Mouse (Mus musculus) kidney, postnatal 0 days (tissue): ENCODE data around the gene Etv6. TPM values are rescaled to one million over a fixed set of nuclear protein-coding genes. Genes with fewer than 3 reads are reported as not detected.
A peak's percentile ranks its signal among the peaks of the same experiment; 100 is the strongest.
"Not testable (repeated sequence)": the region's sequence is repeated elsewhere in the genome, so short reads cannot be mapped to it uniquely, and the experiment has no call there.

Source experiments
- ATAC-seq: fragments of 200-750 bp; cut with Nextera tagmentation; replicated peaks from 2 replicates; pipeline ENCODE4 v1.8.0; 2017; ENCODE audit warnings: low read depth, moderate number of reproducible peaks, moderate TSS enrichment, moderate library complexity; ENCODE audit not compliant: low FRiP score
- DNase-seq: peaks from one replicate; pipeline ENCODE4 v3.0.0-alpha.2; 2016; ENCODE audit warnings: low spot score
- H3K27ac ChIP-seq: fragments of 300-500 bp; sonication (generic); 2 replicates; pipeline ENCODE4 v1.5.1; 2014; ENCODE audit warnings: mild to moderate bottlenecking
- H3K27me3 ChIP-seq: fragments of 300-500 bp; sonication (generic); 2 replicates; pipeline ENCODE4 v1.6.1; 2014; ENCODE audit warnings: low read length, mixed read lengths; ENCODE audit not compliant: insufficient read depth
- H3K36me3 ChIP-seq: fragments of 300-500 bp; sonication (generic); 2 replicates; pipeline ENCODE4 v1.6.1; 2014; ENCODE audit warnings: low read length, mixed read lengths; ENCODE audit not compliant: insufficient read depth
- H3K4me1 ChIP-seq: fragments of 300-500 bp; sonication (generic); replicated peaks from 2 replicates; pipeline ENCODE4 v1.6.1; 2014; ENCODE audit warnings: antibody characterized with exemption, low read length, mixed read lengths; ENCODE audit not compliant: insufficient read depth
- H3K4me2 ChIP-seq: fragments of 300-500 bp; sonication (generic); 2 replicates; pipeline ENCODE4 v1.6.1; 2014; ENCODE audit warnings: mild to moderate bottlenecking, low read length, moderate library complexity, mixed read lengths
- H3K4me3 ChIP-seq: fragments of 300-500 bp; sonication (generic); replicated peaks from 2 replicates; pipeline ENCODE4 v1.5.1; 2014; ENCODE audit warnings: low read depth, low read length
- H3K9ac ChIP-seq: fragments of 300-500 bp; sonication (generic); 2 replicates; pipeline ENCODE4 v1.6.1; 2014; ENCODE audit warnings: low read depth, low read length
- H3K9me3 ChIP-seq: fragments of 300-500 bp; sonication (generic); replicated peaks from 2 replicates; pipeline ENCODE4 v1.6.1; 2016; ENCODE audit warnings: low read length, inconsistent platforms, mixed read lengths
- CTCF ChIP-seq: IDR thresholded peaks from 2 replicates; pipeline ENCODE4 v1.5.1; 2016; ENCODE audit warnings: antibody characterized with exemption, low read depth, mild to moderate bottlenecking, moderate library complexity
- WGBS: fragments of 180-500 bp; shearing (Covaris S2); extraction: QIAGEN DNeasy Blood & Tissue Kit; methylation state at CpG from one replicate; pipeline ENCODE4 v1.1.7; 2014; 5-methylcytosine and 5-hydroxymethylcytosine counted together
- polyA plus RNA-seq: library from polyadenylated mRNA; unstranded; fragments of >200 nt; fragmentation: Nextera tagmentation; extraction: Ambion mirVana; gene quantifications from 2 replicates; pipeline ENCODE4 v1.2.1, GENCODE M21; 2015

The Etv6 gene
- polyA plus RNA-seq: 8.9 and 9.2 TPM in 2 replicates

DNA sequence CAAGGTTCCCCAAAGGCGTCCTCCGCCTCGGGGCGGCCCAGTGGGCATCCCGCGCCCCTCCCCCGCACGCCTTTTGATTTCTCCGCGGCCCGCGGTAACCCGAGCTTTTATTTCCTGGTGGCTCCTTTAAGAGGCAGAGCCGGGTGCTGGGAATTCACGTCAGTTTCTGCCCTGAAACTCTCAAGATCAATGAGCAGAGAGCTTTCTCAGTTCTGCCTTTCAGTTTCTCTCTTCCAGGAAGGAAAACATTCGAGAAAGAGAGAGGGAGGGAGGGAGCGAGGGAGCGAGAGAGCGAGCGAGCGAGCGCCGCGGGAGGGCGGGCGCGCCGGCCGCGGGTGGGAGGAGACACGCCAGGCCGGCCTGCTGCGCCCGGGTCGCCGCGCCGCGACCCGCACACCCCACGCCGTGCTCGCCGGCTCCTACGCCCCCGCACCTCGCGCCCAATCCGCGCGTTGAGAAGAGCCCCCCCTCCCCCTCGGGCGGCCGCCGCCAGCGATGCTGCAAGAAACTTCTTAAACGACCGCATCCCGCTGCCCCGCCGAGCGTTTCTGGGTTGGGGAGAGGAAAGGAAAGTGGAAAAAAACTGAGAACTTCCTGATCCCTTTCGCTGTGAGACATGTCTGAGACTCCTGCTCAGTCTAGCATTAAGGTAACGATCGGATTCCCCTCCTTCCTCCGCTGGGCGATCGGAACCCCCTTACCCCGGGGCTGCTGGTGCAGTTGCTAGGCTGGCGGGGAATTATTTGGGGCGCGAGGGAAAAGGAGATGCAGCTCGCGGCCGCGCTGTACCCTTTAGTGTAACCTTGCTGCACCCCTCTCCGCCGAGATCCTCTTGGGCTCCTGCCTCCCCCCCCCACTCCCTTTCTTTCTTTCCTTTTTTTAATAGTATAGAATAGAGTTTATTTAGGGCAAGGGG lies at the start of gene Etv6:
Etv6 (plus strand) TSS at position 211 of the 916 bp plus-strand sequence.
- Histone ChIP-seq H3K4me3 (peak within 1 kb of the TSS; percentile 79), H3K27me3 (no peaks in the 10 kb centered on the region), H3K36me3 (no peaks in the 10 kb centered on the region), H3K4me2 (peak within 1 kb of the TSS; percentile 79), H3K9ac (peak within 1 kb of the TSS; percentile 92), H3K27ac (peak within 1 kb of the TSS; percentile 100), H3K9me3 (no peaks in the 10 kb centered on the region), H3K4me1 (peaks cover 15% of the 10 kb centered on the region; the same call in 1 of the 2 replicates)
- ATAC-seq: peak; percentile 78
- TF ChIP-seq CTCF: no peak
- peak; percentile 94 for DNase-seq
- under 1% methylated on average over 62 of the region's 78 CpGs for WGBS

DNA sequence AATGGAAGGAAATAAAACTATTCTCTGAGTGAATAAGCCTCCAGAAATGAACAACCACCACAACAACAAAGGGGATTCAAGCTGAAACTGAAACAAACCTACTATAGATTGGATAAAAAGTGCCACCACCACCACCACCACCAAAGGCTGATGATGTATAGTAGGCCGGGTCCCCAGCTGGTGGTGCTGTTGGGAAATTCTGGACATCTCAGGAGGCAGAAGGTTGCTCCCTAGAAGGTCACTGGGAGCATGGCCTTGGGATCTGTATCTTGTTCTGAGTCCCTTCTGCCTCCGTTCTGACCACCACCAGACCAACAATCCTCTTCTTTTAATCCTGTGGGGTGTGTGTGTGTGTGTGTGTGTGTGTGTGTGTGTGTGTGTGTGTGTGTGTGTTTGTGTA lies 49.3 kb upstream of the Etv6 start:
- TF ChIP-seq CTCF: peak; percentile 38; the same call in 1 of the 2 replicates
- no peak overlapping the region for H3K27ac ChIP-seq

DNA sequence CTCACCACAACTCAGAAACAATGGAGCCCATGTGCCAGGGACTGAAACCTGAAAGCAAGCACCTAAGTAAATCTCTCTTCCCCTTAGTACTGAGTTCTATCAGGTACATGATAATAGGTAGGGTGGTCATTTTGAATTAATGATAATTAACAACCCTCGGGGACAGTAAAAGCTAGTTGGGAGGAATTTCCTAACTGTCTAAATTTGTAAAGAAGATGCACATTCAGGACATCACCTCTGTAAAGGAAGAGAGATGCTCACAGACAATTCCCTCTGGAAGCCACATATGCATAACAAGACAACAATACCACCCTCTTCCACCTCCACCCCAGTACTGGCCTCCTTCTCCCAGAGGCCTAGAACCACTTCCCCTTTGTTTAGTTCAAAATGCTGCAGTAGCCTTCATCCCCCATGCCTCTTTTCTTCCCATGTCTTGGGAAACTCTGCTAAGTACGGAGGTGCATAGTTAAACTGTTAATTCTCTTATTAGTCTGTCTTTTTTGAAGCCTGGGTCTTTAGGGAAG lies 48.4 kb upstream of the Etv6 start:
- H3K4me2 ChIP-seq: no peak overlapping the region
- 84% methylated on average over 2 of the region's 2 CpGs for WGBS
- DNase-seq (no peak), ATAC-seq (no peak)
- no peaks in the 10 kb centered on the region for H3K4me1 ChIP-seq
- no peak for TF ChIP-seq CTCF
- no peaks in the 10 kb centered on the region for H3K27me3 ChIP-seq
- H3K9ac ChIP-seq: no peak overlapping the region
- H3K9me3 ChIP-seq: no peaks in the 10 kb centered on the region
- H3K27ac ChIP-seq: no peak overlapping the region
- H3K4me3 ChIP-seq: no peak overlapping the region
- H3K36me3 ChIP-seq: no peaks in the 10 kb centered on the region

More for the DNA sequence above, 49.3 kb upstream of the Etv6 start:
- H3K9ac ChIP-seq: no peak overlapping the region
- DNase-seq (no peak), ATAC-seq (no peak)
- H3K4me1 ChIP-seq: no peaks in the 10 kb centered on the region
- no peaks in the 10 kb centered on the region for H3K9me3 ChIP-seq
- no peak overlapping the region for H3K4me3 ChIP-seq
- no peaks in the 10 kb centered on the region for H3K36me3 ChIP-seq
- H3K27me3 ChIP-seq: no peaks in the 10 kb centered on the region
- WGBS: 63% methylated on average over 2 of the region's 2 CpGs
- H3K4me2 ChIP-seq: no peak overlapping the region

DNA sequence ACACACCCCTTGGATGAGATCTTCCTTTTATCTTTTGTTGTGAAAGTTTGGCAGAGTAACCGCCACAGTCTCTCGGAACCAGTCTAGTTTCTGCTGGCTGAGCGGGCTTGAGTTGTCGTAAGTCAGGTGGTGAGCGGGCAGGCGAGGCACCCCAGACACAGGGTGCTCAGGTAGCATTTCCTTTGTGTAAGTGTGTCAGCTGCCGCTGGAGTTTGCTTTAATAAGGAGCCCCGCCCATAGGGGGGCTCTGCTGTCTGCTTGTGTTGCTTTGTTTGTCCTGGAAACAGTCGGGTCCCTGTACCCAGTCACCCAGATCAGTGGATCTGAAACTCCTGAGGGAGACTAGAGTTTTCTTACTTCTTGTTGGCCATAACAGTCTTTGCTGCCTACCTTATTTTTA lies 47.5 kb upstream of the Etv6 start:
- Histone ChIP-seq H3K9ac (no peak overlapping the region), H3K9me3 (no peaks in the 10 kb centered on the region), H3K27ac (no peak overlapping the region), H3K4me2 (no peak overlapping the region), H3K4me1 (no peaks in the 10 kb centered on the region), H3K36me3 (no peaks in the 10 kb centered on the region), H3K27me3 (no peaks in the 10 kb centered on the region), H3K4me3 (no peak overlapping the region)
- ATAC-seq (no peak), DNase-seq (no peak)
- no peak for TF ChIP-seq CTCF
- WGBS: 27% methylated on average over 9 of the region's 9 CpGs

DNA sequence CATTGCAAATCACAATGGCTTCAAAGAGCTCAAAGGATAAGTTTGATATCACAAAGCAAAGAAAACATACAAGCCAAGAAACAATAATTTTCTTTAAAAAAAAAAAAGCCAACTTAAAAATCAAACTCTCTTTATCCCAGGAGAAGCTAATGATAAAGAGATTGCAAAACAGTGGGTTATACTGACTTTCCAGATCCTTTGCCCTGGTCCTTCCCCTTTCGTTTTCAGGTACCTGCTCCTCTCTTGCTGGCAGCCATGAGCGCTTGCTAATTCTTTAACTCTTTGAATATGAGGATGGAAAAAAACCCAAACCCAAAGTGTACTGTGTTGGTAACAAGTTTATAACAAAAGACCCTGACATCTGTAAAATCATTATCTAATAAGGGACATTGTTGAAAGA lies 38.0 kb upstream of the Etv6 start:
- no peaks in the 10 kb centered on the region for H3K9me3 ChIP-seq
- no peak for ATAC-seq

DNA sequence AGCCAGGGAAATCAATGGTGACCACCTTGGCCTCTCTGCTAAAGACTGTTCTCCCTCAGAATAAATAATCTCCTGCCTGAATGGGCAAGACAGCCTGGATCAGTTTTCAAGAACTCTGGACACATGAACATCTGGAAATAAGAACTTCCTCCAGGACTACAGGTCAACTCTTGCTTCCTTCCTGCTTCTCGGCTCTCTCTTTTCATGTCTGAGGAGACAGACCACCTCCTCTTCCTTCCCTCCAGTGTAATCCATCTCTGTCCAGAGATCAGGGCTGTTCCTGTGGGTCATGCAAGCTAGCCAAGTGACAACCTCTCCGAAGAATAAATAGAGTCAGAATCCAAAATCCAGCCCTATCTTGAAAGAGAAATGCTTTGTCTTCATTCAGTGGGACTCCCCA lies 37.6 kb upstream of the Etv6 start:
- H3K9ac ChIP-seq: no peak overlapping the region
- ATAC-seq: no peak; the same call in 1 of the 2 replicates
- TF ChIP-seq CTCF: no peak

More for the DNA sequence above, 38.0 kb upstream of the Etv6 start:
- Histone ChIP-seq H3K36me3 (no peaks in the 10 kb centered on the region), H3K27ac (no peak overlapping the region), H3K4me2 (no peak overlapping the region), H3K4me3 (no peak overlapping the region), H3K4me1 (no peaks in the 10 kb centered on the region), H3K27me3 (no peaks in the 10 kb centered on the region), H3K9ac (no peak overlapping the region)
- TF ChIP-seq CTCF: no peak
- WGBS: 82% methylated on average over 2 of the region's 2 CpGs
- no peak for DNase-seq

DNA sequence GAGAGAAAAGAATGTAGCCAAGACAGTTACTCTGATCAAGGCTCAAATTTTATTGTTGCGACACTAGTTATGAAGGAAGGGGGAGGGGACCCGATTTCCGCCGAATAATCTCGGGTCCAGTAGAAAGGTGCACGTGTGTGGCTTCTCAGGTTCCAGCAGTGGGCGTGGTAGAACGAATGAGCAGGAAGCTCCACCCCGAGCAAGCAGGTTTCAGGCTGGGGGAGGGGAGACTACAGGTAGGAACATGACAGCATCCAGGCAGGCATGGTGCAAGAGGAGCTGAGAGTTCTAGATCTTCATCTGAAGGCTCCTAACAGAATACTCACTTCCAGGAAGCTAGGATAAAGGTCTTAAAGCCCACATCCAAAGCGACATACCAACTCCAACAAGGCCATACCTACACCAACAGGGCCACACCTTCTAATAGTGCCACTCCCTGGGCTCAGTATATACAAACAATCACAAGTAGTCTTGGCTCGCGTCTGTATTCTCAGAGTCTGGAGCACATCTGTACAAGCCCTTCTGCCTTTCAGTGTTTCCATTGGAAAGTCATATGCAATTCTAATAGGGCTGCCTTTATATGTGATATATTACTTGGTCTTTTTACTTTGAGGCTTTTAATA lies 20.9 kb upstream of the Etv6 start:
- ATAC-seq: not testable (repeated sequence)

More for the DNA sequence above, 37.6 kb upstream of the Etv6 start:
- Histone ChIP-seq H3K4me3 (no peak overlapping the region), H3K36me3 (no peaks in the 10 kb centered on the region), H3K4me1 (no peaks in the 10 kb centered on the region), H3K9me3 (no peaks in the 10 kb centered on the region), H3K4me2 (no peak overlapping the region), H3K27me3 (no peaks in the 10 kb centered on the region), H3K27ac (no peak overlapping the region)
- 40% methylated on average over 2 of the region's 2 CpGs for WGBS
- DNase-seq: peak; percentile 67

More for the DNA sequence above, 20.9 kb upstream of the Etv6 start:
- not testable (repeated sequence) for H3K27me3 ChIP-seq, H3K4me2 ChIP-seq, H3K36me3 ChIP-seq, H3K9ac ChIP-seq, H3K4me3 ChIP-seq, H3K4me1 ChIP-seq, H3K9me3 ChIP-seq, DNase-seq, H3K27ac ChIP-seq
- WGBS: 69% methylated on average over 3 of the region's 12 CpGs
